Mouse (Mus musculus): ENCODE data around the gene Lpcat4. TPM values are rescaled to one million over a fixed set of nuclear protein-coding genes. Genes with fewer than 3 reads are reported as not detected.

Gene Lpcat4
- total RNA-seq, 2 experiments from 2014 or later, result 121 to 122 TPM

GRCm38 (mm10) chr2:112254675-112255515, 15.6 kb downstream of the Lpcat4 start:
- DNase-seq (ENCODE audit: low spot score in 2 of 2), result no peak
- intact Hi-C loops (cut with DNase I), result no loop called here

DNA sequence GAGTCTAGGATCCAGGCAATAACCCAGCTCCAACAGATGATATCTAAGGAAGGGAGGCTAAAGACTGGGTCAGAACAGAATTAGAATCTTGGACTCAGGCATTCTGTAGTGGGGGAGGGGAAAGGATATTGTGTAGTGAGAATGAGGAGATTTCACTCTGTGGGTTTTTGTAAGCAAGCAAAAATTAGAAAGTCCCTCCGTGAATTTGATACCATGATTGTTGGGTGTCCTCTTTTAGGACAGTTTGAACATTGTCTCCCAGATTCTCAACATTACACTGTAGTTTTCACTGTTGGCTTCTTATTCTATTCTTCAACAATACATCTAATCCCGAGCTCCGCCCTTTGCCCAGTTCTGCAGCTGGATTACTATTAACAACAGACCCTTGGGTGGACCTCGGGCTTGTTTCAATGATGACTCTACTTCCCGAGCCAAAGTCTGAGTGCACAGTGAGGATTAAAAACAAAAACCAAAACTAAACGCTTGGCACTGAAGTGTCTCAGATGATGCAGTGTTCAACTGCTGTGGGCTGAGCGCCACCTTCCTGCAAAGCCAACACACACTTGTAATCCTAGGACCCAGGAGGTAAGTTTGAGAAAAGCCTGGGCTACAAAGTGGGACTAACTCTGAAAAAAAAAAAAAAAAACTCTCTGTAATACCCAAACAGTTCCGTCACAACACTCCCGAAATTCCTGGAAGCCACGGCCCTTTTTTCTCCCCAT, 20.1 kb downstream of the Lpcat4 start, which contains the start of gene Nutm1:
Nutm1 (minus strand) TSS at position 51 of the 722 bp plus-strand sequence.
- intact Hi-C loops (cut with DNase I), result no loop called here
- no peak for DNase-seq (ENCODE audit: low spot score in 2 of 2)

- intact Hi-C loops (cut with DNase I), result loop anchor here (10.0 kb wide), 2 partner anchors 73 to 193 kb away; partner anchors contain the start of gene Emc7
- DNase-seq (ENCODE audit: low spot score in 2 of 2), result peak; percentile 91 to 94
These were observed 22.7 kb downstream of the Lpcat4 start, which contains the start of gene Nop10 for GRCm38 (mm10) chr2:112261748-112262653. TSS of gene Nop10 (plus strand) at chr2:112261926.

- DNase-seq (ENCODE audit: low spot score in 2 of 2), result peak in 1 of 2 experiments; percentile 65
- intact Hi-C loops (cut with DNase I), result loop anchor here (10.0 kb wide), 2 partner anchors 72 to 192 kb away; partner anchors contain the start of gene Emc7
These were observed 23.6 kb downstream of the Lpcat4 start for GRCm38 (mm10) chr2:112262779-112263295.

- intact Hi-C loops (cut with DNase I), result loop anchor here (10.0 kb wide), 2 partner anchors 70 to 190 kb away; partner anchors contain the start of gene Emc7
- DNase-seq (ENCODE audit: low spot score in 2 of 2), result no peak
These were observed 25.1 kb downstream of the Lpcat4 start for GRCm38 (mm10) chr2:112264364-112264763.

DNA sequence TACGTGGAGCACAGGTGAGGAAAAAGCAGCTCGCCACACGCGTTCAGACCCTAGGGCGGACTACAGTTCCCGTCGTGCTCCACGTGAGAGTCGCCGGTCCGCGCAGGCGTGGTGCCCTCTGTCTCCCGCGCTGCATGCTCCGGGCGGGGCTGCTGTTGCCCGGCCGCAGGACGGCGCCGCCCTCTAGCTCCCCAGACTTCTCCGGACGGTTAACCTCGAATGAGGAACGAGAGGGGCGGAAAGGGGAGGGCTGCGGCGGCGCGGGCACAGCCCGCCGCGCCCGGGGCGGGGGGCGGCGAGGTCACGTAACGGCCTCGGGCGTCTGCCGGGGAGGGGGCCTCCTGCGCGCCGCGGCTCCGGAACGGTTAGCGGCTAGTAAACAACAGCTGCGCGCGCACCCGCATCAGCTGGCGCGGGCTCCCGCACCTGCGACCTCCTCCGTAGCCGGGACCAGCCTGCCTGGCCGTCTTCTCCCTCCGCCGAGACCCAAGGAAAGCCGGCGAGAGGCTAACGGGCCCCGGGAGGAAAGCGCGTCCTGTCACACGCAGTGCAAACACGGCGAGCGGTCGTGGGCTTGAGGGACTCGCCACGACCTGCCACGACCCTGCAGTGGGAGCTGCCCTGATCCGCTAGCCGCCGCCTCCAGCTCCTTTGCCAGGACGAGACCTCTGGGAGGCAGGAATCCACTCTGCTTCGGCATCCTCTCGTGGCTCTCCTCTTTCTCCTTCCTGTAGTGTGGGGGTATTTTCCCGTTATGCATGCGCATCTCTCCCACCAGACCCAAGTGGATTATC, 26.4 kb downstream of the Lpcat4 start, which contains the start of gene Slc12a6:
Slc12a6 (plus strand) TSS at position 378 of the 794 bp plus-strand sequence.
- DNase-seq (ENCODE audit: low spot score in 2 of 2), result peak; percentile 89 to 92
- intact Hi-C loops (cut with DNase I), result loop anchor here (5.0 to 10.0 kb wide), 3 partner anchors 69 to 189 kb away; partner anchors contain the start of genes Emc4 and Emc7

- intact Hi-C loops (cut with DNase I), result loop anchor here (5.0 to 10.0 kb wide), 3 partner anchors 69 to 189 kb away; partner anchors contain the start of genes Emc4 and Emc7
- peak; percentile 52 to 61 for DNase-seq (ENCODE audit: low spot score in 2 of 2)
These were observed 26.9 kb downstream of the Lpcat4 start, which contains the start of gene Gm21985 for GRCm38 (mm10) chr2:112266242-112266592. TSS of gene Gm21985 (plus strand) at chr2:112266314.

DNA sequence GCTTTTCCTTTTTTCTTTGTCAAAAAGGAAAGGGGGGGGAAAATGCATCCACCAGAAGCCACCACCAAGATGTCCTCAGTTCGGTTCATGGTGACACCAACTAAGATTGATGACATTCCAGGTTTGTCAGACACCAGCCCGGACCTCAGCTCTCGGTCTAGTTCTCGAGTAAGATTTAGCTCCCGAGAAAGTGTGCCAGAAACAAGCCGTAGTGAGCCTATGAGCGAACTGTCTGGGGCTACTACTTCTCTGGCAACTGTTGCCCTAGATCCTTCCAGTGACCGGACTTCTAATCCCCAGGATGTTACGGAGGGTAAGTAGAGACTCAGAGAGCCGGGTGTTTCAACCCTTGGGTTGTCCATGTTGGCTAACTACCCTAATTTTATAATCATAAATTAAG, 27.5 kb downstream of the Lpcat4 start:
- DNase-seq (ENCODE audit: low spot score in 2 of 2), result peak in 1 of 2 experiments; percentile 37
- intact Hi-C loops (cut with DNase I), result loop anchor here (5.0 to 10.0 kb wide), 3 partner anchors 68 to 188 kb away; partner anchors contain the start of genes Emc4 and Emc7

- no peak for DNase-seq (ENCODE audit: low spot score in 2 of 2)
These were observed 28.4 kb downstream of the Lpcat4 start for GRCm38 (mm10) chr2:112267547-112268269.

GRCm38 (mm10) chr2:112270011-112270410, 30.7 kb downstream of the Lpcat4 start:
- no peak for DNase-seq (ENCODE audit: low spot score in 2 of 2)
- intact Hi-C loops (cut with DNase I), result no loop called here

More at GRCm38 (mm10) chr2:112267547-112268269, 28.4 kb downstream of the Lpcat4 start:
- intact Hi-C loops (cut with DNase I), result loop anchor here (5.0 to 10.0 kb wide), 3 partner anchors 67 to 187 kb away; partner anchors contain the start of genes Emc4 and Emc7

DNA sequence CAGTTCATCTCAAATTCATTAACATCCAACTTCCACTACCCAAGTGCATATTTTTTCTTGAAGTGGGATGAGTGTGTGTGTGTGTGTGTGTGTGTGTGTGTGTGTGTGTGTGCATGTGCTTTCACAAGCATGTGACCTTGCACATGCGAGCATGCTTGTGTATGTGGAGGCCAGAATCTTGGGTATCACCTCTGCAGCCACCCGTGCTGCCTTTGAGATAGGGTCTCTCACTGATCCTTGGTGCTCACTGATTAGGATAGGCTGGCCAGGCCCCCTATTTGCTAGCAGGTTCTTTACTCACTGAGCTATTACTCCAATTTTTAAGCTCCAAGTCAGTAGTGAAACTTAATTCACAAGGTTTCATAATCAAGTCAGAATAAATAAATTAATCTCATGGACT, 33.6 kb downstream of the Lpcat4 start:
- intact Hi-C loops (cut with DNase I), result no loop called here
- DNase-seq (ENCODE audit: low spot score in 2 of 2), result no peak

GRCm38 (mm10) chr2:112273474-112273873, 34.2 kb downstream of the Lpcat4 start:
- intact Hi-C loops (cut with DNase I), result no loop called here
- DNase-seq (ENCODE audit: low spot score in 2 of 2), result no peak

GRCm38 (mm10) chr2:112276870-112277269, 37.6 kb downstream of the Lpcat4 start:
- no peak for DNase-seq (ENCODE audit: low spot score in 2 of 2)
- intact Hi-C loops (cut with DNase I), result no loop called here

DNA sequence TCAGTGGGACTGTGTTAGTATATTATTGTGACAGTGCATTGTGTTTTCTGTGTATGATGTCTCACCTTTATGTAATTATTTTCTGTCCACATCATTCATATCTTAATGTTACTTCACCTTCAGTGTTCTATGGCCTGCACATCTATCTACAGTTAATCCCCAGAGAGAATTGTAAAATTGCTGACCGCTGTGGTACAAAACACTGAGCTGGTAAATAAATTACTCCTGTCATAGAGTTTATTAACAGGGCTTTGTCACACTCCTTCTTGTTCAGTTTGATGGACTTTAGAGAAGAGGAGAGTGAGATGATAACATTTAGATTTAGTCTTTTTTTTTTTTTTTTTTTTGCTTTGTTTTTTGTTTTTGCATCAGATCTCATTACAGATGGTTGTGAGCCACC, 43.6 kb downstream of the Lpcat4 start:
- intact Hi-C loops (cut with DNase I), result no loop called here

DNA sequence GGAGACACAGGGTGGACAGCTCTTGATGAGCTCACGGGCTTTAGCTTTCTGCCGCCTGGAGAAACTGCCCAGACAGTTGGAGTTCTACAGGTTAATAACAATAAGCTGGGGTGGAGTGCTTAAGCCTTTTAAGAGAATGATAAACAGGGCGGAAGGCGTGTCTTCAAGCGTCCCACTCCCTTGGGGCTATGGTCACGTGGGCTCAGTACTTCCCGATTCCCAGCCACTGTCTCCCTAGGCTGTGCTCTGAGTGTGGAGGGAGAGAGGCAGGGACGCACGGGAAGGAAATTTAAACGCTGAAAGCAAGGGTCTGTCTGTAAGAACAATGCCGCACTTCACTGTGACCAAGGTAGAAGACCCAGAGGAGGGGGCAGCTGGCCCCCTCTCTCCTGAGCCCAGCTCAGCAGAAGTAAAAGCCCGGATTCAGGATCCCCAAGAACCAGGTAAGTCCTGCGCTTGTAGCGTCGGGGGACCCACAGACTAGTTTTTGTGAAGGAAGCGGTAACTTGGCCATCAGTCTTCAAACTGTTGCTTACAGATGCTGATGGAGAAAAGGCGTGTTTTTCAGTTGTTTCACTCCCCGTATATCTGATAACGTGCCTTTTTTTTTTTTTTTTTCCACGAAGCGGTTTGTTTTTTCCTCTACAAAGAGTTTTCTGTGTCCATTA, 45.2 kb downstream of the Lpcat4 start:
- intact Hi-C loops (cut with DNase I), result no loop called here

More for the DNA sequence above, 43.6 kb downstream of the Lpcat4 start:
- no peak for DNase-seq (ENCODE audit: low spot score in 2 of 2)

GRCm38 (mm10) chr2:112285031-112285390, 45.7 kb downstream of the Lpcat4 start:
- DNase-seq (ENCODE audit: low spot score in 2 of 2), result no peak
- intact Hi-C loops (cut with DNase I), result no loop called here

More for the DNA sequence above, 45.2 kb downstream of the Lpcat4 start:
- DNase-seq (ENCODE audit: low spot score in 2 of 2), result no peak

All from left cerebral cortex, postnatal 14 days (tissue).